Mouse (Mus musculus): ENCODE measurements around the gene Dnmt3a. TPM values are rescaled to one million over a fixed set of nuclear protein-coding genes. Genes with fewer than 3 reads are reported as not detected.

Dnmt3a gene
- total RNA-seq (2021) = 100 to 1,000 TPM in 1 of 2 experiments, 10 to 100 TPM in 1; 99.8 to 116 TPM
- long read RNA-seq, experiment 1, full-length matches to known transcripts = 2 of 36 reads
- long read RNA-seq, experiment 1, partial matches to known transcripts = 16 of 36 reads
- long read RNA-seq, experiment 1, other reads (novel, unspliced or antisense) = 18 of 36 reads
- long read RNA-seq, experiment 2, full-length matches to known transcripts = 3 of 36 reads
- long read RNA-seq, experiment 2, partial matches to known transcripts = 11 of 36 reads
- long read RNA-seq, experiment 2, other reads (novel, unspliced or antisense) = 22 of 36 reads

DNA sequence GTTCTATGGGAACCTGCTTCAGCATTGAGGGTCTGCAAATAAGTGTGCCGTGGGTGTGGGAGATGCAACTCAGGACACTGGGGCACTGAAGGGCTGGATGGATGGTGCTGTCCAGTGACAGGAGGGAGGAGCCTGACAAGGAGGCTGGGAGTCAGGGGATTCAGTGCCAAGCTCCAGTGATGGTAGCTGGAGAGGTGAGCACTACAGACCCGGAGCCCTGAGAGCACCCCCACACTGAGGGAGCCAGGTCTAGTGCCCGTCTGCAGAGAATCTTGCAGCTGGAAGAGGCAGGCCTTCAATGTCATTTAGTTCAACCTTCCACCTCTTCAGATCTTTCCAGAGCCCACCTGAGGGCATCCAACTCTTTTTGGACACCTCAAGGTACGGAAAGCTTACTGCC, at the start of gene Dnmt3a:
TSS of gene Dnmt3a (plus strand) at position 156 of the 400 bp plus-strand sequence.
- no peak for TF ChIP-seq CTCF (IDR thresholded peaks at IDR 0.05)
- Histone ChIP-seq H3K27ac (peak within 1 kb of the TSS; percentile 98), H3K4me3 (peak within 1 kb of the TSS; percentile 87)
- DNase-seq (ENCODE audit: extremely low spot score in 1 of 2, low spot score in 2 of 2) = peak in 1 of 2 experiments; percentile 25
- intact Hi-C loops (cut with DNase I) = loop anchor here (2.0 to 5.0 kb wide), 2 partner anchors 29 to 66 kb away; no protein-coding TSS in a partner anchor

DNA sequence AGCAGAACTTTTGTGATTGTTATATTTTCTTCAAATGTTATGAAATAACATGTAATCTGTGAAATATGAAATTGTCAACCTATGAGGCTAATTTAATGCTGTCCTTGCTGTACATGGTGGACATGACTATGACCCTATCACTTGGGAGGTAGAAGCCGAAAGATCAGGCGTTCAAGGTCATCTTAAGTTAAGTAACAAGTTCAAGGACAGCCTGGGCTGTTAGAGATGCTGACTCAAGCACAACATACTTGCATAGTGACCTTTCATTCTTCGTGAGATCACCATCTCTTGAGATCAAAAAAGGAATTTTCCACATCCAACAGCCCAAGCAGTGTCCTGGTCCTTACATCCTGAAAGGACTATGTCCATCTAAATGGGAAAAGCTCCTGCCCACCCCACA, 49.6 kb upstream of the Dnmt3a start:
- Histone ChIP-seq H3K4me3 (no peak overlapping the region), H3K27ac (no peak overlapping the region)
- no peak for TF ChIP-seq CTCF (IDR thresholded peaks at IDR 0.05)
- no peak for DNase-seq (ENCODE audit: extremely low spot score in 1 of 2, low spot score in 2 of 2)
- intact Hi-C loops (cut with DNase I) = no loop called here

DNA sequence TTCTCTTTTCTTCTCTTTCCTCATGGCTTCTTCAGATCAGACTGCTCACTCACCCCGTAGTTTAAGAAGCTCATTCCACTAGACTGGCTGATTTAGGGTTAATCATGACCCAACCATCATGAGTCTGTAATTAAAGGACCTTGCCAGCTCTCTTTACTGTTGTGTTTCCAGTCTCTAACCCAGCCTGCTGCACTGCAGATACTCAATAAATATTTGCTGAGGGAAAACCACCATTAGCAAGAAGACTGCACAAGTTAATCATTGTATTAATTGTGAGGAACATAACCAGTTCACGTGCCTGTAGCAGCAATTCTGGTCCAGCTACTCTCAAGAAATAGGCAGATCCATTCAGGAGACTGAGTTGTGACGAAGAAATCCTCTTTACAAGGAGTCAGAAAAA, 47.7 kb upstream of the Dnmt3a start:
- no peak for DNase-seq (ENCODE audit: extremely low spot score in 1 of 2, low spot score in 2 of 2)
- intact Hi-C loops (cut with DNase I) = no loop called here
- TF ChIP-seq CTCF (IDR thresholded peaks at IDR 0.05) = no peak
- no peak overlapping the region for H3K27ac ChIP-seq
- H3K4me3 ChIP-seq = no peak overlapping the region

DNA sequence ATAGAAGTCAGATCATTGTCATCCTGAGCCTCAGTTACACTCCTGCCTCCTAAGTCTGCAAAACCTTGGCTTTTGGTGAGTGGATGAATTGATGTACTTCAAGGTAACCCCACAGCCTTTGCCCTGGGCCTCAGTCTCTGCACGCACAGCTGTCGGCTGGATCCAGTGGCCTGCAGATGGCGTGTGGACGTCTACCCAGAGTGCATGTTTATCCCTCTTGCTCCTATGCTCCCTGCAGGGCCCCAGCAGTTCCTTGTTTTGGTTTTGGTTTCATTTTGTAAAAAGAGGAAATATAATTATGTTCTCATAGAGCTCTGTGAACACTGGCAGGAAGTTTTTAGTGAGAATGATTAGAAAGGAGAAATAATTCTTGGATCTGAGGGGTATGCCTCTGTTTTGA, 46.4 kb upstream of the Dnmt3a start:
- peak; percentile 43 for TF ChIP-seq CTCF (IDR thresholded peaks at IDR 0.05)
- Histone ChIP-seq H3K27ac (peak overlapping the region; percentile 42), H3K4me3 (no peak overlapping the region)
- intact Hi-C loops (cut with DNase I) = no loop called here
- no peak for DNase-seq (ENCODE audit: extremely low spot score in 1 of 2, low spot score in 2 of 2)

DNA sequence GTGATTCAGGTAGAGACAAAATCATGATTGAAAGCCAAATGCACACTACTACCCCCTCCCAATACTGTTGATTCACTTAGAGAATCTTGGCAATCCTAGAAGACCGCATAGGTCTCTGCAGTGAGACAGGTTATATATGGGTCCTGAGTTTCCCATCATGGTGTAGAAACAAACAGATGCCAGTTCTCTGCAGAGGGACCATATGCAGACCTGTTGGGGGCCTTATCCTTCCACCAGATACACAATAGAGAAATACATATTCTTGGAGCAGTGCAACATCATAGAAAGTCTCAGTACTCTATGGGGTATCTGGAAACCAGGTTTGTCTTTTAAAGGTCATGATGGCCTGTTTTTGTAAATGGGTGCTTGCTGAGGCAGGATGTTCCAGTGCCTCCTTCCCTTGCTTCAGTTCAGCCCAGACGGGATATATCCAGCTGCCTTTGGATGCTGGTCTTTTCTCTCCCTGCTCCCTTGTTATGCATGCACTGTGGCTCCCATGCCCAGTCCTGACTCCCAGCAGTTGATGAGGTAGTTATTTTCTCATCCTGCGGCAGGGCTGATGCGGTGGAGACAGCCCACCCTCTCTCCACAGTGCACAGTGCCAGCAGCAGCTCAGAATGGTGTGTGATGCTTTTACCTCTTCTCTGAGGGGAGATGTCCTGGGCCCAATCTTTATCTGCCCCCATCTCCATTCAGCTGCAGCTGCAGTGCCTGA, 44.8 kb upstream of the Dnmt3a start:
- peak overlapping the region; percentile 45; the same call in 1 of the 2 replicates for H3K27ac ChIP-seq

DNA sequence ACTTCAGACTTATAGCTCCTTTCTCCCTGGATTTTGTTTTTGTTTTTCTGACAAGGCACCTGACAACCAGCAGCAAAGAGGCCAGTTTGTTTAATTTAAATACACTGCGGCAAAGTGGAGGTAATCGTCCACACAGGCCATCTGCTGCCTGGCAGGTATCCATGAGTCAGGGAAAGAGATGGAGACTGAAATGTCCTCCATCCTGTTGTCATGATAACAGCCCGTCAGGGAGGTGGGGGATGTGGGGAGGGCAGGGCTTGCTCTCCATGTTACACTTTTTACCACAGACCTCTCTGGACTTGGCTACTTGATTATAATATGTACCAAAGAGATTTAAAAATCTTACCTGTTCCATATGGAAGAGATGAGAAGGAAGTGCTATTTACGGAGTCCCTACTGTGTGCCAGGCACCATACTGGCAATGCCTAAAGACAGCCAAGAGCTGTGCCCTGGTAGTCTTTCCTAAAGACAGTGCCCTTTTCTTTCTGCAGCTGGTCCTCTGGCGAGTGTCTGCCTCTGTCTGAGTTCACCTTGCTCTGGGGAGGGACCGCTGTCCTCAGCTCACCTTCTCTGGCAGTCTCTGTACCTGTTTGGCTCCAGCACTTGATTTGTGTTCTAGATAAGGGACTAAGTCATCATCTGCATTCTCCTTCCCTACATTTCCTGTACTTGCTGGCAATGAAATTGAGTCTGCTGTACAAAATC, 44.1 kb upstream of the Dnmt3a start:
- Histone ChIP-seq H3K4me3 (no peak overlapping the region), H3K27ac (peak overlapping the region; percentile 37; the same call in 1 of the 2 replicates)
- TF ChIP-seq CTCF (IDR thresholded peaks at IDR 0.05) = no peak
- no peak for DNase-seq (ENCODE audit: extremely low spot score in 1 of 2, low spot score in 2 of 2)
- intact Hi-C loops (cut with DNase I) = no loop called here

More for the DNA sequence above, 44.8 kb upstream of the Dnmt3a start:
- no peak for TF ChIP-seq CTCF (IDR thresholded peaks at IDR 0.05)
- H3K4me3 ChIP-seq = no peak overlapping the region
- DNase-seq (ENCODE audit: extremely low spot score in 1 of 2, low spot score in 2 of 2) = no peak
- intact Hi-C loops (cut with DNase I) = no loop called here

DNA sequence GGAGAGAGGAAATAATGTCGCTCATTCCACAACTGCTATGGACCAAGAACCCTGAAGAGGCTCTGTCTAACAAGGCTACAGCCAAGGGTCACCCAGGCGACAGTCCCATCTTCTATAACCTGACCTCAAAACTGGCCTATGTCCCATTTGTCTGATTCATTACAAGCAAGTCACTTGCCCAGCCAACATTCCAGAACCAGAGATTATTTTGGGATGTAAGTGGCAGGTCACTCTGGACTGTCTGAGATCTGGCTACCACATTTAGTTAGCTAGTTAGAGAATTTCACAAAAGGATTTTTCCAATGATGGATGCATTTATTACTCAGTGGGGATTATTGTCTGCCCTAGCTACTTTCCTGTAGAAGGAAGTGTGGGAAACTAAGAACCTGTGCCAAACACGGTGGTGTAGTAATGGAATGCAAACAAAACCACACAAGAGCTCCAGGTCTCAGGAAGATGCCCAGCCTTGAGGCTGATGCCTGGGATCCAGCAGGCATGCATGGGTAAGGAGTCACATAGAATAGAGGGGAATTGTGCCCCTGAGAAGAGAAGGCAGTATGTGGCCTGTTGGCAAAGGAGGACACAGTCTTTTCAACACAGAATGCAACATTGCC, 41.5 kb upstream of the Dnmt3a start:
- H3K27ac ChIP-seq = no peak overlapping the region
- H3K4me3 ChIP-seq = no peak overlapping the region
- intact Hi-C loops (cut with DNase I) = no loop called here
- TF ChIP-seq CTCF (IDR thresholded peaks at IDR 0.05) = no peak
- no peak for DNase-seq (ENCODE audit: extremely low spot score in 1 of 2, low spot score in 2 of 2)

DNA sequence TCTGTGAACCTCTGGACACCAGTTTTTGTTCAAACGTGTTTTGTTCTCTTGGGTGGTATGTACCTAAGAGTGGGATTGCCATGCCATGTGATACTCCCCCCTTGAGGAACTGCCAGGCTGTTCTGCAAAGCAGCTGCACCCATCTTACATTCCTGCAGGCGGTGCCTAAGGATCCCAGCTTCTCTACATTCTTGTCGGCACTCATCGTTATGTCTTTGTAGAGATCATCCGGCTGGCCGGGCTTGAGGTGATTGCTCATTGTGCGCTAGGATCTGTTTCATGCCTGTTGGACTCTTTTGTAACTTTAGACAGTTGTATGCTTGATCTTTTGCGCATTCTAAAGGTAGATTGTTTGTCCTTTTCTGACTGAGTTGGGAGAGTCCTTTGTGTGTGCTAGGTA, 38.4 kb upstream of the Dnmt3a start:
- Histone ChIP-seq H3K27ac (no peak overlapping the region), H3K4me3 (no peak overlapping the region)
- no peak for DNase-seq (ENCODE audit: extremely low spot score in 1 of 2, low spot score in 2 of 2)
- intact Hi-C loops (cut with DNase I) = no loop called here
- TF ChIP-seq CTCF (IDR thresholded peaks at IDR 0.05) = no peak

DNA sequence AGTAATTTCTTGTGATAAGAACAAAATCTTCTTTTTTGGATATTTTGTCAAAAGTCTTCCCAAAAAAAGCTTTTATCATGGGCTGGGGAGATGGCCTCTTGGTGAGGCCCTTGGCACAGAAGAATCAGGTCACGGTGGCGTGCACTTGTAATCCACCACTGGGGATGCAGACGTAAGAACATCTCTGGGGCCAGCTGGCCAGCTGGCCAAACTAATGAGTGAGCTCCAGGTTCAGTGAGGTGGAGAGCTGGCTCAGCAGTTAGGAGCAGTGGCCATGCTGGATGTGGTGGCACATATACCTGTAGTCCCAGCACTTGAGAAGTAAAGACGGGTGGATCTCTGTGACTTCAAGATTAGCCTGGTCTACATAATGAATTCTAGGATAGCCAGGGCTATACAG, 37.4 kb upstream of the Dnmt3a start:
- no peak for DNase-seq (ENCODE audit: extremely low spot score in 1 of 2, low spot score in 2 of 2)
- no peak overlapping the region for H3K27ac ChIP-seq
- no peak overlapping the region for H3K4me3 ChIP-seq
- intact Hi-C loops (cut with DNase I) = no loop called here
- no peak for TF ChIP-seq CTCF (IDR thresholded peaks at IDR 0.05)

DNA sequence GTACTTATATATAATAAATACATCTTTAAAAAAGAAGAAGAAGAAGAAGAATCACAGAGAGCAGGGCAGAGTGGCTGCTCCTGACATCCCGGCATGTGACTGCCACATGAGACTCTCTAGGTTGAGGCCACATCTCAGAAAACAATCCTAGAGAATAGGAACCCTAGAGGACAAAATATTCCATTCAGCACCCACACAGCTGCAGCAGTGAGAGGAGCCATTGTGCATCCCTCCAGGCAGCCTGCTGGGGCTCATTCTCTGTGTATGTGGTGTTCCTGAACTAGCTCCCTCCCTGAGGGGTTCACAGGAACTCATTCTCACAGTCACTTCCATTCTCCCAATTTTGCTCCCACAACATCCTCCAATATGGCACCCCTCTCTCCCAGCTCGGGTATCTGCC, 35.3 kb upstream of the Dnmt3a start:
- no peak for DNase-seq (ENCODE audit: extremely low spot score in 1 of 2, low spot score in 2 of 2)
- TF ChIP-seq CTCF (IDR thresholded peaks at IDR 0.05) = no peak
- H3K4me3 ChIP-seq = no peak overlapping the region
- peak overlapping the region; percentile 55 for H3K27ac ChIP-seq
- intact Hi-C loops (cut with DNase I) = no loop called here

DNA sequence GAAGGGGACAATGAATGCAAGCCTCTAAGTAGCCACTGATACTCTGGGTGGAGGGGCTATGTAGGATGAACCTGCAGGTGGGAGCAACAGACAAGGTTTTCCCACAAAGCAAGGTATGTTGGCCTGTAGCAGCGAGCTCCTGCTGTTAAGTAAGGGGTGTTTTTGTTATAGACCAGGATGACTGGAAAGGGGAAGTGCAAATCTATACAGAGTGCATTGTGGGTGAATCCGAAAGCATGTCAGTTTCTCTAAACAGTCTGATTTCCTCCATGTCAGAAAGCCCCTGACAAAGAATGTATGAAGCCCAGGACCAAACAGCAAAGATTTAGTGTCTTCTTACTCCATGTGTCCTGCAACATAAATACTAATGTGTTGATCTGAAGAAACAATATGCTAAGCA, 34.7 kb upstream of the Dnmt3a start:
- intact Hi-C loops (cut with DNase I) = no loop called here
- DNase-seq (ENCODE audit: extremely low spot score in 1 of 2, low spot score in 2 of 2) = no peak
- TF ChIP-seq CTCF (IDR thresholded peaks at IDR 0.05) = no peak
- Histone ChIP-seq H3K4me3 (no peak overlapping the region), H3K27ac (peak overlapping the region; percentile 55)

DNA sequence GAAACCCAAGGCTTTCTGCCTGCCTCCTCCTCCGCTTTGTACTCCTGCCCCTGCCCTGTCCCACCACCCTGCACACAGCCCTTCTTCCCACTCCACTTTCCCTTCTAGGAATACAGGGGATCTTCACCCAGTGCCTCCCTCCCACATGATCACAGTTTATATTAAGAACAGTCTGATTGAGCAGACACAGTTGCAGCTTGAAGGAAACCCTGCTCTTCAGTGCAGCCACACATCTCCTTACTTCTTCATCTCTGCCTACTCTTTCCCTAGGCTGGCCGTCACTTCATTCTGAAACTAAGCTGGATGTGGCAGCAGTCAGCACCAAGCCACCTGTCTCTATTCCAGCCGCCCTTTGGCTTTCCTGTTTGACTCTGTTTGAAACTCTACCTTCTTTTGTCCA, 32.2 kb upstream of the Dnmt3a start:
- no peak for TF ChIP-seq CTCF (IDR thresholded peaks at IDR 0.05)
- no peak overlapping the region for H3K4me3 ChIP-seq
- intact Hi-C loops (cut with DNase I) = no loop called here
- DNase-seq (ENCODE audit: extremely low spot score in 1 of 2, low spot score in 2 of 2) = peak in 1 of 2 experiments; percentile 29
- peak overlapping the region; percentile 79 for H3K27ac ChIP-seq

All from left cerebral cortex, adult 2 months (tissue).